Comparison of ENCODE assay signal across 29 mouse cellular contexts in genomic region chr6:37455540-37455939, GRCm38 (mm10). TPM values are rescaled to one million over a fixed set of nuclear protein-coding genes. Genes with fewer than 3 reads are reported as not detected.
DNase-seq lines count a peak whose midpoint lies in the region; ATAC-seq and TF ChIP-seq lines count a peak whose summit lies in the region.
"Had no signal": no experiment of that assay in that cellular context is flagged by ENCODE, and none has a peak within 500 bp of the region (broad histone marks: within the 10 kb centered on the region; RNA-seq: fewer than 3 reads in every experiment).

No protein-coding gene starts in this region.

- H3ac ChIP-seq in myocyte (ENCODE audit: control insufficient read depth, insufficient read length): no peak overlapping the region

- no peaks in the 10 kb centered on the region for H3K79me2 ChIP-seq in myocyte (ENCODE audit: control insufficient read depth, insufficient read depth)

- H3K27ac ChIP-seq in thymus, adult 2 months (ENCODE audit: control insufficient read depth, insufficient read depth, low read length): no peak overlapping the region
- H3K27ac ChIP-seq in intestine, embryonic 15.5 days: no peak overlapping the region
- H3K27ac ChIP-seq in forebrain, embryonic 14.5 days (ENCODE audit: low read depth, low read length): no peak overlapping the region
- H3K27ac ChIP-seq: embryonic facial prominence, embryonic 10.5 days; hindbrain, postnatal 0 days; layer of hippocampus, adult 2 months; limb, embryonic 12.5 days; liver, embryonic 12.5 days; midbrain, embryonic 13.5 days; neural tube, embryonic 13.5 days had no signal

- no peak overlapping the region for H3K4me3 ChIP-seq in thymus, adult 2 months (ENCODE audit: control insufficient read depth, insufficient read depth, low read length)
- H3K4me3 ChIP-seq in intestine, embryonic 15.5 days (replicated peaks): no peak overlapping the region
- no peak overlapping the region for H3K4me3 ChIP-seq in myocyte
- no peak overlapping the region for H3K4me3 ChIP-seq in forebrain, embryonic 14.5 days (ENCODE audit: low read depth, low read length)
- H3K4me3 ChIP-seq: embryonic facial prominence, embryonic 10.5 days; layer of hippocampus, adult 2 months; limb, embryonic 12.5 days; liver, embryonic 12.5 days; midbrain, embryonic 13.5 days; neural tube, embryonic 13.5 days had no signal

- peak; percentile 69 for ATAC-seq in intestine, embryonic 15.5 days
- no peak for ATAC-seq in forebrain, embryonic 14.5 days
- no peak for ATAC-seq in cerebellum, adult (ENCODE audit: insufficient number of reproducible peaks, low FRiP score, low TSS enrichment)
- ATAC-seq: forebrain, embryonic 16.5 days; hindbrain, postnatal 0 days; liver, embryonic 12.5 days; midbrain, embryonic 13.5 days had no signal

- 26% methylated on average over 5 of the region's 5 CpGs for WGBS in thymus, adult 2 months
- 49% methylated on average over 5 of the region's 5 CpGs for WGBS in intestine, embryonic 15.5 days
- WGBS in forebrain, embryonic 14.5 days: 58% methylated on average over 5 of the region's 5 CpGs

- H3K9ac ChIP-seq in intestine, embryonic 15.5 days: no peak overlapping the region
- no peak overlapping the region for H3K9ac ChIP-seq in forebrain, embryonic 14.5 days (ENCODE audit: low read length)
- H3K9ac ChIP-seq: limb, embryonic 12.5 days; liver, embryonic 12.5 days; midbrain, embryonic 13.5 days; neural tube, embryonic 13.5 days had no signal

- H3K27me3 ChIP-seq in thymus, adult 2 months (ENCODE audit: control insufficient read depth, insufficient read depth, low read length): no peaks in the 10 kb centered on the region
- no peaks in the 10 kb centered on the region for H3K27me3 ChIP-seq in intestine, embryonic 15.5 days (replicated peaks)
- H3K27me3 ChIP-seq in myocyte (ENCODE audit: control insufficient read depth, insufficient read depth, insufficient read length): no peaks in the 10 kb centered on the region
- H3K27me3 ChIP-seq in forebrain, embryonic 14.5 days (replicated peaks; ENCODE audit: control insufficient read depth, insufficient read depth, low read length): no peaks in the 10 kb centered on the region
- H3K27me3 ChIP-seq: limb, embryonic 12.5 days; liver, embryonic 12.5 days; midbrain, embryonic 13.5 days; neural tube, embryonic 13.5 days had no signal

- peaks cover 5% of the 10 kb centered on the region for H3K4me1 ChIP-seq in thymus, adult 2 months (replicated peaks; ENCODE audit: control insufficient read depth, insufficient read depth, low read length)
- H3K4me1 ChIP-seq in intestine, embryonic 15.5 days (replicated peaks): no peaks in the 10 kb centered on the region
- no peaks in the 10 kb centered on the region for H3K4me1 ChIP-seq in forebrain, embryonic 14.5 days (ENCODE audit: control insufficient read depth, insufficient read depth, low read length)
- H3K4me1 ChIP-seq: limb, embryonic 12.5 days; liver, embryonic 12.5 days; midbrain, embryonic 13.5 days; neural tube, embryonic 13.5 days had no signal

- no peak overlapping the region for H3K4me2 ChIP-seq in intestine, embryonic 15.5 days (replicated peaks)
- H3K4me2 ChIP-seq in myocyte (ENCODE audit: low read depth): no peak overlapping the region
- H3K4me2 ChIP-seq in forebrain, embryonic 14.5 days (ENCODE audit: low read length): no peak overlapping the region
- H3K4me2 ChIP-seq: heart, embryonic 11.5 days; limb, embryonic 12.5 days; liver, embryonic 12.5 days; midbrain, embryonic 13.5 days; neural tube, embryonic 13.5 days had no signal

- peak; percentile 41 for DNase-seq in thymus, postnatal 0 days (ENCODE audit: low spot score)
- DNase-seq in thymus, adult 2 months: no peak
- no peak for DNase-seq in forebrain, embryonic 14.5 days (ENCODE audit: low spot score)
- no peak for DNase-seq in left cerebral cortex, adult 18-20 months (ENCODE audit: low spot score in 2 of 2)
- DNase-seq: adrenal gland, postnatal 14 days; cerebellum, postnatal 10 days; gastrocnemius, postnatal 14 days; heart, postnatal 10 days; kidney, adult 9 months; kidney, postnatal 14 days; layer of hippocampus, postnatal 36 days; lung, adult 18-20 months; lung, postnatal 10 days; retina, postnatal 1 day; right cerebral cortex, postnatal 25 days; thymus, postnatal 4 days had no signal

- TF ChIP-seq CTCF in thymus, adult 2 months (IDR thresholded peaks at IDR 0.05; ENCODE audit: borderline replicate concordance, control insufficient read depth, extremely low read depth, insufficient read depth, low read length, poor library complexity): no peak

- H3K9me3 ChIP-seq in intestine, embryonic 15.5 days: no peaks in the 10 kb centered on the region; the same call in 1 of the 2 replicates
- no peaks in the 10 kb centered on the region for H3K9me3 ChIP-seq in forebrain, embryonic 14.5 days (replicated peaks; ENCODE audit: control insufficient read depth, low read length)
- H3K9me3 ChIP-seq: embryonic facial prominence, embryonic 10.5 days; limb, embryonic 12.5 days; liver, embryonic 12.5 days; midbrain, embryonic 13.5 days; neural tube, embryonic 13.5 days had no signal

- no peaks in the 10 kb centered on the region for H3K36me3 ChIP-seq in thymus, adult 2 months (ENCODE audit: control insufficient read depth, insufficient read depth, low read length)
- no peaks in the 10 kb centered on the region for H3K36me3 ChIP-seq in intestine, embryonic 15.5 days
- H3K36me3 ChIP-seq in myocyte (ENCODE audit: control insufficient read depth, insufficient read depth): no peaks in the 10 kb centered on the region
- no peaks in the 10 kb centered on the region for H3K36me3 ChIP-seq in forebrain, embryonic 14.5 days (ENCODE audit: control insufficient read depth, insufficient read depth, low read length)
- H3K36me3 ChIP-seq: embryonic facial prominence, embryonic 10.5 days; limb, embryonic 12.5 days; liver, embryonic 12.5 days; midbrain, embryonic 13.5 days; neural tube, embryonic 13.5 days had no signal

- no peak for TF ChIP-seq POLR2A in thymus, adult 2 months (IDR thresholded peaks at IDR 0.05; ENCODE audit: control insufficient read depth, extremely low read depth, insufficient read depth, low read length, poor library complexity)
- no peak for TF ChIP-seq POLR2A in myocyte (IDR thresholded peaks at IDR 0.05; ENCODE audit: insufficient read length, low read depth)

TF ChIP-seq in myocyte, 11 proteins besides CTCF, POLR2A, EP300 and RAD21:
- TF ChIP-seq CEBPB (IDR thresholded peaks at IDR 0.05; ENCODE audit: insufficient read depth, poor library complexity, severe bottlenecking): no peak
- peak in 2 of 3 experiments; percentile 37 to 60 for TF ChIP-seq MYOD1 (IDR thresholded peaks at IDR 0.05; ENCODE audit: control insufficient read depth in 1 of 3, insufficient read length in 2 of 3, low read depth in 2 of 3)

RNA-seq across cellular contexts. Expression of gene Creb3l2, which starts 13.6 kb away (rescaled TPM):
- 6.2 and 6.6 TPM in 2 replicates for polyA plus RNA-seq in thymus, postnatal 0 days (2015; fragmentation: Nextera tagmentation; extraction: Ambion mirVana)
- polyA plus RNA-seq in thymus, adult 2 months (2012; rRNA removed): 9.9 and 10.8 TPM in 2 replicates
- 15.6 and 15.8 TPM in 2 replicates for polyA plus RNA-seq in intestine, embryonic 15.5 days (2015; fragmentation: Nextera tagmentation; extraction: Ambion mirVana)
- 11.2 TPM for polyA plus RNA-seq in myocyte (2012; fragmentation: generic; extraction: Trizol)
- 2.4 and 2.9 TPM in 2 replicates for polyA plus RNA-seq in forebrain, embryonic 14.5 days (2014; fragmentation: Nextera tagmentation; extraction: Ambion mirVana)
- 1 to 10 TPM; 6.9 to 7.0 TPM for total RNA-seq in left cerebral cortex, adult 18-20 months (2021)
- total RNA-seq: MEL had no signal
